Mouse (Mus musculus) olfactory bulb, adult 2 months (tissue): Measurements from ENCODE around the gene Nme3. TPM values are rescaled to one million over a fixed set of nuclear protein-coding genes. Genes with fewer than 3 reads are reported as not detected.

Experiments
- H3K27ac ChIP-seq: fragments of 200-500 bp; 2 replicates; pipeline ENCODE4 v1.5.1; 2012; ENCODE audit warnings: low read depth, low read length; ENCODE audit not compliant: insufficient read depth
- H3K4me1 ChIP-seq: fragments of 200-500 bp; 2 replicates; pipeline ENCODE4 v1.6.1; 2012; ENCODE audit warnings: low read length; ENCODE audit not compliant: control insufficient read depth, insufficient read depth
- H3K4me3 ChIP-seq: fragments of 200-500 bp; 2 replicates; pipeline ENCODE4 v1.5.1; 2012; ENCODE audit warnings: mild to moderate bottlenecking, low read depth, low read length, moderate library complexity; ENCODE audit not compliant: insufficient read depth
- CTCF ChIP-seq: fragments of 200-500 bp; IDR thresholded peaks from 2 replicates; pipeline ENCODE4 v1.5.1; 2012; ENCODE audit warnings: low read depth, mild to moderate bottlenecking, low read length, moderate library complexity; ENCODE audit not compliant: insufficient read depth
- POLR2A ChIP-seq: fragments of 200-500 bp; IDR thresholded peaks from 2 replicates; pipeline ENCODE4 v1.6.1; 2012; ENCODE audit warnings: mild to moderate bottlenecking, low read depth, low read length, moderate library complexity; ENCODE audit not compliant: insufficient read depth
- WGBS: fragments of 180-500 bp; shearing (Covaris S2); methylation state at CpG from one replicate; pipeline ENCODE4 v1.1.7; 2018; 5-methylcytosine and 5-hydroxymethylcytosine counted together
- polyA plus RNA-seq: library from polyadenylated mRNA; stranded (reverse); fragments of >200 nt; gene quantifications from 2 replicates; pipeline ENCODE4 v1.2.4, GENCODE M21; 2012; ENCODE audit warnings: low replicate concordance; ENCODE audit not compliant: missing spikeins, insufficient read depth, insufficient read length

Gene Nme3
- polyA plus RNA-seq, result not detected in 2 replicates

DNA sequence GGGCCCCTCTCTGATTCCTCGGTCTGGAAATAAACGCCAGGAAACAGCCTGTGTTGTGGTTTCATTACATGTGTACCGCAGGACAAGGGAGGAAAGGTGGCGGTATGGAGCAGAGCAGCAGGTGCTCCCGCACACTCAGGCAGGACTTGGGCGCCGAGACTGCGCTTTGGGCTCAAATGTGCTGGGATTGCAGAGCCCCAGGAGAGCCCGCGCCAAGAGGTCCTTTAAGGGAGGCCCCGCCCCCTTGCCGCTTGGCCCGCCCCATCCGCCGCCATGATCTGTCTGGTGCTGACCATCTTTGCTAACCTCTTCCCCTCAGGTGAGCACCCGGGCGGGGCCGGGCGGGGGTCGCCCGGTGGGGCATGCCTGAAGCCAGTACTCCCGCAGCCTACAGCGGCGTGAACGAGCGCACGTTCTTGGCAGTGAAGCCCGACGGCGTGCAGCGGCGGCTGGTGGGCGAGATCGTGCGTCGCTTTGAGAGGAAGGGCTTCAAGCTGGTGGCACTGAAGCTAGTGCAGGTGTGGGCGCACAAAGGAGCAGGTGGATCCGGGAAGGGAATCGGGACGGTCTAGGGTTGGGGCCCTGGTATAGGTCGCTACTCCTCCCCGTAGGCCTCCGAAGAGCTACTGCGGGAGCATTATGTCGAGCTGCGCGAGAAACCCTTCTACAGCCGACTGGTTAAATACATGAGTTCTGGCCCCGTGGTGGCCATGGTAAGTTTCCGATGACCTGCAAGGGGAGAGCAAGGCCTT, at the start of gene Nme3:
Gene Nme3, plus strand, starts transcription at position 260 of the 752 bp plus-strand sequence.
- TF ChIP-seq POLR2A (0 out of 2 replicates have a peak, but pooled peaks have one; percentile 47), CTCF (no peak)
- under 1% methylated on average over 49 of the region's 50 CpGs for WGBS
- Histone ChIP-seq H3K27ac (peak within 1 kb of the TSS; percentile 59), H3K4me3 (peak within 1 kb of the TSS; percentile 66), H3K4me1 (peaks cover 42% of the 10 kb centered on the region)

DNA sequence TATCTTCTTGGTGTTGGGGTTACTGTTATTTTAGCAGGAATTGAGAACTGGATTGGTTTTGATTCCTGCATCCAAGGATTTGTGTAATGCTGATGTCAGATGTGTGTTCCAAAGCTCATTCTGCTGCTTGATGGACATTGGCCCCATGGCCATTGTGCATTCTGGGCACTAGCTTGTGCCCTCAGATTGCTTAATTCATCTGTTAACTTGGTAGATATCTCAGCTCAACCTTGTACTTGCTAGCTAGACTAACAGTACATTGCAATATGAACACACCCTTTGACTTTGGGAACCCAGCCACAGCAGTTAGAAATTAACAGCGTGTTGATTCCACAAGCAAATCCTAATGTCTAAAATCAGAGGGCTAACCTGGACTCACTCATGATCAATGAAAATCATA, 48.9 kb upstream of the Nme3 start:
- no peak for TF ChIP-seq POLR2A
- no peak for TF ChIP-seq CTCF
- Histone ChIP-seq H3K27ac (no peak overlapping the region), H3K4me1 (peaks cover 4% of the 10 kb centered on the region), H3K4me3 (no peak overlapping the region)
- 100% methylated on average over 1 of the region's 1 CpGs for WGBS

DNA sequence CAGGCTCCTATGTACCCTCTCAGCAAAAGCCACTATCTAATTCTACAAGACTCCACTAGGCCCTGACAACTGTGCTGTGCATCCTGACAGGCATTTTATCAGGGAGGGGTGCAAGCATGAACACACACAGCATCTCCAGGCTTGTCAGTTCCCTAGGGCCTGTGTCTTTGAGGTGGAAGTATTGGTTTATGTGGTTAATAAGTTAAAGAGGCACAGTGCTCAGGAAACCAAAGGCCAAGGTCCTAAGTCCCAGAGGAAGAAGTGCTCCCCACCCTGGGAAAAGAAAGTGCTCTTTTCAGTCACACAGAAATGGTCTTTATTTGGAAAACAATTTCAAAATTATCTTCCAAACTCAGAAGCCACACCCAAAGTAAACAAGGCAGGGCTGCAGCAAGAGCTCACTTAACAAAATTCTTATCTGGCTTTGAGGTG, 47.7 kb upstream of the Nme3 start:
- TF ChIP-seq CTCF (no peak), POLR2A (no peak)
- Histone ChIP-seq H3K4me1 (peaks cover 4% of the 10 kb centered on the region), H3K4me3 (no peak overlapping the region), H3K27ac (no peak overlapping the region)

DNA sequence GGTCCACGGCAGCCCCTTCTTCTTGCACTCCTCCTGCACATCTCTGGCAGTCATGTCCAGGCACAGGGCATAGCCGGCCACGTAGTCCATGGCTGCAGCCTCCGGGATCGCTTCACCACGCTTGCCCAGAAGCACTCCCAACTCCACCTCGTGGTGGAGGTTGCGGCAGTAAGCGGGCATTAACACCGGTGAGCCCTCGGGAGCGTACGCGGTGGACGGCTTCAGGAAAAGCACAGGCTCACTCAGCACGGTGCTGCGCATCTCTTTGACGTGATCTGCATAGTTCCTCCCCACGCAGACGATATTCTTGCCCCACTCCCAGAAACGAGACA, 46.6 kb upstream of the Nme3 start:
- under 1% methylated on average over 21 of the region's 21 CpGs for WGBS
- peak overlapping the region; percentile 65 for H3K4me3 ChIP-seq
- H3K4me1 ChIP-seq, result peaks cover 4% of the 10 kb centered on the region
- H3K27ac ChIP-seq, result peak overlapping the region; percentile 91
- TF ChIP-seq CTCF, result no peak
- no peak for TF ChIP-seq POLR2A

DNA sequence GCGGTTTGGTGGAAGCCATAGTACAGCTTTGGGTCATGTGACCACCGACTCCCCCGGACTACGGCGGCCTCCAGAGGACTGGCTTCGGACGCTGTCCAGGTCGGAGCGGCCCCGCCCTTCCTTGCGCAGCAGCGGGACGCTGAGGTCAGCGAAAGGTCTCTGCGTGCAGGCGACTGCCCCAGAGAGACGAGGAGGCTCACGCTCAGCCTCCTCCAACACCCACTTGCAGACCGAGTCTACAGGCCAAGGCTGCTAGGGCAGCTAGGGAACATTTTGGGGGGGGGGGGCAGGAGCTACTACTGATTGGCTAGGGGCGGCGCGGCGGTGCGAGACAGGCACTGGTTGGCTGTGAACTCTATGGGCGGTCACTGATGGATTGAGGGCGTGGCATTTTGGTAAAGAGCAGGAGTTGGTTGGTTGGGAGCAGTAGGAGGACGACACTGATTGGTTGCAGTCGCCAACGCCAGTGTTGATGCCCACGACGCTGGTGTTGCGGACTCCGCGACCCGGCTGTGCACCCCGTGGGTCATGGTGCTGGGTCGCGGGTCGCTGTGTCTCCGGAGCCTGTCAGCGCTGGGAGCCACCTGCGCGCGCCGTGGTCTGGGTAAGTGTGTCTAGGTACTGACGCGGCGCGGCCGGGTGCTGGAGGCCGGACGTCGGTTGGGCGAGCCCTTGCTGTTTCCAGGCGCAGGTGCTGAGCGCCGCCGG, 46.1 kb upstream of the Nme3 start, which contains the start of gene Fahd1:
Gene Fahd1, minus strand, starts transcription at position 300 of the 708 bp plus-strand sequence.
- WGBS, result under 1% methylated on average over 58 of the region's 58 CpGs
- Histone ChIP-seq H3K4me1 (peaks cover 5% of the 10 kb centered on the region), H3K27ac (peak within 1 kb of the TSS; percentile 91), H3K4me3 (peak within 1 kb of the TSS; percentile 65)
- TF ChIP-seq CTCF, result no peak
- peak; percentile 72; the same call in 1 of the 2 replicates for TF ChIP-seq POLR2A

DNA sequence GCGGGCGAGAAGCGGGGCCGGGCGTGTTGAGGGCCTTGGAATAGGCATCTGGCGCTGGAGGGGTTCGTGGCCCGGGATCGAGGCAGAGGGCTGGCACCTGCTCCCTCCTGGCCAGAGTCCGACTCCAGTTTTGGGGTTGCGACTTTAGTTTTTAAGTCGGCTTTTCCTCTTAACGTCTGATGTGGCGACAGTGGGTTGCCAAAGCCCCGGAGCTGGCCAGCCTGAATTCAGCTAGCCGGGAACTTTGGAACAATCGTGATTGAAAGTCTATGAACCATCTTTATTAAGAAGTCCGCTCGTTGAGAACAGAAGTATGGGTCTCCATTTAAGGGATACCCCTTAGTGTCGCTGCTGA, 45.5 kb upstream of the Nme3 start:
- H3K4me3 ChIP-seq, result peak overlapping the region; percentile 65
- H3K4me1 ChIP-seq, result peaks cover 9% of the 10 kb centered on the region
- 0% methylated on average over 20 of the region's 20 CpGs for WGBS
- no peak for TF ChIP-seq POLR2A
- TF ChIP-seq CTCF, result no peak
- H3K27ac ChIP-seq, result peak overlapping the region; percentile 17

DNA sequence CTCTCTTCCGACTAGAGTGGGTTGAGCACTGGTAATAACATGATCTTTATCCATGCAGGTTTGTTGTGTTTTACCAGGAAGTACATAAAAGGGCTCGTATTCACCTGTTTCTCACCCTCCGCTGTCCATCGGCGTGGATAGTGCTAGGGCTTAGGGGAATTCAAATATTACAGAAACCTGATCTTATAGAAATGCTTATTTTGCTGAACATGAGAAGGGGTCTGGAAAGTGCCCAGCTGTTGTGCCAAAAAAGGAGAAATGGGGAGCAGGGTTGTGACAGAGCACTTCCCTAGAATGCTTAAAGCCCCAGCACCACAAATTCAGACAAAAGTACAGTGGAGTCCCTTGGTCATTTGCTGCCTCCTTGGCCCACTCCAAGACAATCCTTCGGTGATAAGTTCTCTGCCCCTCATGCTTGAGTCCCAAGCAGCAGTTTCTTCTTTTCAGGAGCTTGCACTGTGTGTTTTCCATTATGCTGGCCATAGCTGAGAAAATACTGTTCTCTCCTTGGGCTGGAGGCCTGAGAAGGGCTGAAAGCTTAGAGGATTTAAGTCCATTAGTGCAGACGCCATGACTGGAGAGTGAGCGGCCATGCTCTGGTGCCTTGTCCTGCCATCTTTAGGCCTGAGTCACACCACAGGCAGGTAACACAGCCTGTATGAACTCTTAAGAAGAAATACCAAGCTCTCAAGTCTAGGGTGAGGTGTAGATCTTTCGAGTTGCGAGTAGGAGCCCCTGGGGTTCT, 44.7 kb upstream of the Nme3 start:
- TF ChIP-seq CTCF (no peak), POLR2A (no peak)
- 75% methylated on average over 10 of the region's 10 CpGs for WGBS
- H3K4me3 ChIP-seq, result no peak overlapping the region
- no peak overlapping the region for H3K27ac ChIP-seq
- H3K4me1 ChIP-seq, result peaks cover 15% of the 10 kb centered on the region

DNA sequence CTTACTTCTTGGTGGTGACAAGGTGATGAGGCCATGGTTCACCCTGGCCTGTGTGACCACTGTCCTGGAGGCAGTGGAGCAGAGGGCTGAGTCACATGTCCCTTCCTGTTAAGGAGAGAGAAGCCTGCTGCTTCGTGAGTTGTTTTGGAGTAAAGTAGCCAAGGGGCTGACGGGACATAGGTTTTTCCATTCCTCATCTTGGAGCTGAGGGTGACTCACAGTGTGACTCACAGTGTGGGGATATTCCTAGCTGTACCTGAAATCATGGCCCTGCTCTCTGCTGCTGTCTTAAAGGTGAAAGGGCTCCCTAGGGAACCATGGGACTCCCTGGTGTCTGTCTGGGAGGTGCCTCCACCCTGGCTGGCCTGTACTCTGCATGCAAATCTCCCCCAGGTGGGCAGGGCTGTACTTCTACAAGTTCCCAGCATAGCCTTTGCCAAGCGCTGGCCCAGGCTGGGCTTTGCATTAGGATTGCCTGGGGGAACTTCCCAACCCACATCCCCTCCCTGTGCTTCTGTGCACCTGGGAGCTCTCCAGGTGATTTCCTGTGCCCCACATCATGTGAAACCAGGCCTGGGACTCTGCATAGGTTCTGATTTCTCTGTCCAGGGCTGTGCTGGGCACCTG, 40.3 kb upstream of the Nme3 start:
- 43% methylated on average over 3 of the region's 3 CpGs for WGBS
- Histone ChIP-seq H3K27ac (no peak overlapping the region), H3K4me1 (peaks cover 23% of the 10 kb centered on the region), H3K4me3 (no peak overlapping the region)
- no peak for TF ChIP-seq CTCF

DNA sequence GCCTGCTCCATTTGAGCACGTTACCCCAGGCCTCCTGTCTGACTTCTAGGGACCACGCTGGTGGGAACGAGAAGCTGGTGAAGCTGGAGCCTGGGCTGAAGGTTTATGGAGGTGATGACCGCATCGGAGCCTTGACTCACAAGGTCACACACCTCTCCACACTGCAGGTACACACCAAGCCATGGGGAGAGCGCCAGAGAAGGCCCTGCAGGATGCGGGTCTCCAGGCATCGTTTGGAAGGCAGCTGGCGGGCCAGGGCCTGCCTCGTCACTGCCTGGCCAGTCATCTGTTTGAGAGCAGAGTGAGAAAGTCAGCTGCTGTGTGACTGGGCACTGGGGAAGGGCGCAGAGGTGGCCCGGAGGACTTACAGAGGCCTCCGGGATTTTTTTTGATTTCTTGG, 39.7 kb upstream of the Nme3 start:
- TF ChIP-seq CTCF (no peak), POLR2A (no peak)
- Histone ChIP-seq H3K4me1 (peaks cover 22% of the 10 kb centered on the region), H3K27ac (no peak overlapping the region), H3K4me3 (no peak overlapping the region)
- 92% methylated on average over 13 of the region's 13 CpGs for WGBS
